Mouse (Mus musculus): ENCODE measurements at regions not wholly inside any gene's neighbourhood (a gene's known extent, or its start where the extent isn't known, plus 50 kb on each side); places are given as distances from the start of the nearest gene placed in this dataset.

- TF ChIP-seq CTCF (IDR thresholded peaks at IDR 0.05; ENCODE audit: borderline replicate concordance, insufficient read depth, low read depth, low read length) (no peak), POLR2A (IDR thresholded peaks at IDR 0.05; ENCODE audit: borderline replicate concordance, insufficient read depth, low read length) (no peak)
These were observed 288.7 kb upstream of the C030005K15Rik start for GRCm38 (mm10) chr10:98014985-98015902.

Measured in cerebellum, adult 2 months (tissue).